Mouse (Mus musculus) urinary bladder, postnatal 25 days (tissue): ENCODE measurements around the gene Sparc.
A peak's percentile ranks its signal among the peaks of the same experiment; 100 is the strongest.
"Not testable (repeated sequence)": the region's sequence is repeated elsewhere in the genome, so short reads cannot be mapped to it uniquely, and the experiment has no call there.

Experiments used
- DNase-seq: peaks from one replicate; pipeline ENCODE4 v3.0.0; 2022; ENCODE audit warnings: low spot score

Gene Sparc

DNA sequence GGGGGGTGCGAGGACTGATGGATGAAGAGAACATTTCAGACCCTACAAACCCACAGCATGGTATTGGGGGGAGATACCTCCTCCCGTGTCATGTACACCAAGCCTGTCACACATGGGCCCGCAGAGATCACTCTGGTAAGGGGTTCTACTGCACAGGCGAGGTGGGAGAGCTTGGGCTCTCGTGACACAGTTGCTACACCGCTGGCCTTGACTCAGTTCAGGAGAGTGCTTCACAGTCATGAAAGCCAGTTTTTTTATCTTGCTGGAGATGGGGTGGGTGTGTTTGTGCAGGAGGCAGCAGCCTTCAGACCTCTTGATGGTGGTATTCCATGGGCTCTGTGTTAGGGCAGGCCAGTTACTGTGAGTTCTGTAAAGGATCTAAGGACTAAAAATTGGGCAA is 13.1 kb upstream of the Sparc start:
- DNase-seq: no peak

DNA sequence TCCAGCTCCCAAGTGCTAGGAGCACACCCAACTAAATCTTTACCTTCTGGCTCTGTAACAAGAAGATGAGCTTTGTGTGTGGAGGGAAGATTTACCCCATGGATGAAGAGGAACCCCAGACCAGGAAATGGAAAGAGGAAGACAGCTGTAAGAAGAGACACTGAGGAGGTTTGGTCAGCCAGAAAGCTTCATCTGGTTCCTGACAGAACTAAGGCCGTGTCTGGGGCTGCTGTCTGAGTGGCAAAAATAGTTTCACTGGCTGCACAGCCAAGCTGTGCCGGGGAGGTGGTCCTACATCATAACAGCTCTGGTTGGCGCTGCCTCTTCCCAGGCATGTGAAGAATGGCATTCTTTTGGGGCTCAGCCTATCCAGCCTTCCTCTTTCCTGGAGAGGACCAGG is 10.0 kb upstream of the Sparc start:
- no peak for DNase-seq

DNA sequence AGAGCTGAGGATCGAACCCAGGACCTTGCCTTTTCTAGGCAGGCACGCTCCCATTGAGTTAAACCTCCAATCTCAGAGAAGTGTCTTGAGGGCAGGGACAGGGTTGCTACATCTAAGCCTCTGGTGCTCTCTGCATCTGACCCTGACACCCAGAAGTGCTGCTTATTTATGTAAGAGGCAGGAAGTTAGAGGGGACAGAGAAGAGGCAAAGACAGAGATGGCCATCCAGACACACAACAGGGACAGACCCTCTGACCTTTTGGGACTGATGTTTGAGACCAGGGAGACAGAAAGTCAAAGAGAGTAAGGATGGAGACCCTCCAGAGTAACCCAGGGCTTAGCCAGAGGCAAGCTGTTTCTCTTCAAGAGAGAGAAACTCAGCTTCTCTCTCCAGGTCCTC is 7.0 kb upstream of the Sparc start:
- no peak for DNase-seq

DNA sequence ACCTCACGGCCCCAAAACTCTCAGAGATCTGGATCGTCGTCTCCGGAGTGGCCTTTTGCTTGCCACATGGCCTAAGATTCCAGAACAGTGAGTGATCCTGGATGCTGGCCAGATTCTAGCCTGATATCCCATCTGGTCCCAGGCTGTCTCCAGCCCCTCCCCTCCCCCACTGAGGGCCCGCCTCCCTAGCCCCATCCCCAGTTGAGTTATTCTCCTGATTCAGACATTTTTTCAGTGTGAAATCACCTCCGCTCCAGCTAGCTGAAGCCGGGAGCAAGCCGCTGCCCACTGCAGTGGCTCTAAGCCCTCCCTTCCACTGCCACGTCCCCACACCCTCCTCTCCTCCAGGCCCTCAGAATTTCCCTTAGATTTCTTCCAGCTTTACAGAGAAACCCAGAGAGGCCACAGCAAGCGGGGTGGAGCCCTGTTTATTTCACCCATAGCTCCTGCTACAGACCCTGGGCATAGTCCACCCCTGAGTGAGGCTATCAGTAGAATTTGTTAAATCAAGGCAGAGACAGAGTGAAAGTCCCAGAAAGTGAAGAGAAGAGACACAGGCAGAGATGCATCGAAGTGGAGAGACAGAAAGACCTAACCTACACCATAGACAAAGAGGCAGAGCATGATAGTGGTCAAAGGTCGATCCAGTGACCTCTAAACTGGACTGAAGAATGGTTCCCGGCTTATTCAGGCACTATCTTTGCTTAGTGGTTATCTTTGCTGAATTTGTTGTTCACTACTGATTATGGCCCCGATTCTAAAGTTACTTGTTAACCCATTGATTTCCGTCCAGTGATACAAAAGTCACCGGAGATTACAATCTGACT is 5.4 kb upstream of the Sparc start:
- DNase-seq: peak; percentile 87

DNA sequence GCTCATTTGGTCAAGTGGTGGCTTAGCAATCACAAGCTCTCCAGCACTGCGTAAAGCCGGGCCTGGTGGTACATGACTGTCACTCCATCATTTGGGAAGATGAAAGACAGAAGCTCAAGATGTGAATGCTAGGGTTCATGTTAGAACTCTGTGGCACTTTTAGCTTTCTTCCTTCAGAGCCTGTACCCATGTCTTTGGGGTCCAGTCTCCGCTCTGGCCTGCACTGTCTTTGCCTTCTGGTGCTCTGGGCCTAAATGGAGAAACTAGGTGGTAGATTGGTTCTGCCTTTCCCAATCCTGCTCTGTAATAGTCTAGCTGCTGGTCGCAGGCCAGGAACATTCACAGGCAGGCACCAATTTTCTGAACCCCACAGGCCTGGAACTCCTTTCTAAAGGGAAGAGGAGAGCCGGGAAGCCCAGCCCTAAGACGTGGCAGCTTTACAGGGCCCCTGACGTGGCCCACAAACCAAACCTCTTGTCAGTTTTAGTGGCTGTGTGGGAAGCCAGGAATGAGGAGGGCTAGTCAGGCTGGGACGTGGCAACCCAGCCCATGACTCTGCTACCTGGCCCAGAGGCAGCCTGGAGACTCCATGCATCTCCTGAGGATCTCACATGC is 1.9 kb upstream of the Sparc start:
- no peak for DNase-seq

DNA sequence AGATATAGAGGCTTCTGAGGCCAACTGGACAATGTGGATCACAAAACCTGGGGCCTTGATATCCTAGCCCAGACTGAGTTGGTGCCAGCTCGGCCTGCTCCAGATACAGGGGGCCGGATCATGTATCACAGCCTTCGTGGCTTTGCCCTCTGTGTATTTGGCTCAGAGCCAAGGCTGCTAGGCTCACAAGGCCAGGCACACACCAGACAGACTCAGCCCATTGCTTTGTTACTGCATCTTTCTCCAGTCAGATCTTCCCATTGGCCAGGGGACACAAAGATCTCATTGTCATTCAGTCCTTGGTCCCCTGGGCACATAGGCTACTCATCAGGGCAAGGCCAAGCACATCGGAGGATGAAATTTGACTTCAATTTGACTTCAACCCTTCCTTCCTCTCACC is 773 bp upstream of the Sparc start:
- DNase-seq: no peak

DNA sequence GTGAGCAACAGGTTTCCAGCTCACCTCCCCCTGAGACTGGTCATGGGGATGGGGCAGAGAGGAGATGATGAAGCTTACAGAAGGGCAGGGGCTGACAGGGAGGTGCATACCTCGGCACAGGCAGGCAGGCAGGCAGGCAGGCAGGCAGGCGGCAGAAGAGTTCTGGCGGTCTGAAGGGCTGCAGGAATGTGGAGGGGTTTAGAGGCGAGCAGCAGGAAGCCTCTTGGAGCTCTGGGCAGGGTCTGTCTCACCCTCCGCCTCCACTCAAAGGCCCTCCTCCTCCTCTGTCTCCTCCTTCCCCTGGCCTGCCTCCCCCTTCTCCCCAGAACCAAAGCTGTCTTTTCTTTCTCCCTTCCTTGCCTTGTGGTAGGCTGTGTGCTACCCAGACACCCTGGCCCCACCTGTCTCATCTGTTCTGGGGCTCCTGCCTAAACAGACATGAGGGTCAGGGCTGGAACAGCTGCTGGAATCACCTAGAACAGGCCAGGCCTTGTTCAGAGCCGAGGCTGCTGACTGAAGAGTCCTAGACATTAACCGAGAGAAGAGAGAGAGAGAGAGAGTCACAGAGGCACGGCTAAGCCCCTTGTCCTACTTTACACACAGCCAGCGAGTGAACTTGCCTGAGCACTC is 3.2 kb downstream of the Sparc start:
- peak; percentile 62 for DNase-seq

DNA sequence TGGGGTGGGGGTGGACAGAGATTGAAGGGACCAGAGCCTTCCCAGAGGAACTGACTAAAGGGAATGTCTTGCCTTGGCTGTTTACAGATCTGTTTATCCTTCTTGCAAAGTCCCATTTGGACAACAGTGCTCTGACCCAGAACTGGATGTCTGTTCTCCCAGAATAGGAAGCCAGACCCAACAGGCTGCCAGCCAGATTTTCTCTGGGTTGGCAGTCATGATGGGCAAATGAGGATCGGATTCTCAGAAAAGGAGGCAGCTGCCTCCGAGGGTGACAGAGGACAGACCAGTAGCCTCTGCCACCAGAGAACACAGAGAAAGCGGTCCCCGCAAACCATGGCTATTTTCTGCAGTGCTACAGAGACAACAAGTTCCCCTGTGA is 3.7 kb downstream of the Sparc start:
- DNase-seq: no peak

DNA sequence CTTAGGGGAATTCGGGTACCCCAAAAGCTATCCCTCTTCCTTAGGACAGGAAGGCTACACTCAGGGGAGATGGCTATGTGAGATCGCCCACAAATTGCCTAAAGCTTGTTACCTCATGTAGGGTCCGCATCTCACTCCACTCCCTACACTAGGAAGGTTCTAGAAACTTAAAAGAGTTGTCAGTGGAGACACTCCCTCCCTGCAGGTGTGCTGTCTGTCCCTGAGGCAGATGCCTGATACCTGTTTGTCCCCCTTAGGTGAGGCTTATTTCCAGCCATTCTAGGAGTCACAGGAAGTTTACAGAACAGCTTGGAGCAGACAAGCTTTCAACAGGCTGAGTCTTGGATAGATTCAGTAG is 4.3 kb downstream of the Sparc start:
- DNase-seq: no peak

DNA sequence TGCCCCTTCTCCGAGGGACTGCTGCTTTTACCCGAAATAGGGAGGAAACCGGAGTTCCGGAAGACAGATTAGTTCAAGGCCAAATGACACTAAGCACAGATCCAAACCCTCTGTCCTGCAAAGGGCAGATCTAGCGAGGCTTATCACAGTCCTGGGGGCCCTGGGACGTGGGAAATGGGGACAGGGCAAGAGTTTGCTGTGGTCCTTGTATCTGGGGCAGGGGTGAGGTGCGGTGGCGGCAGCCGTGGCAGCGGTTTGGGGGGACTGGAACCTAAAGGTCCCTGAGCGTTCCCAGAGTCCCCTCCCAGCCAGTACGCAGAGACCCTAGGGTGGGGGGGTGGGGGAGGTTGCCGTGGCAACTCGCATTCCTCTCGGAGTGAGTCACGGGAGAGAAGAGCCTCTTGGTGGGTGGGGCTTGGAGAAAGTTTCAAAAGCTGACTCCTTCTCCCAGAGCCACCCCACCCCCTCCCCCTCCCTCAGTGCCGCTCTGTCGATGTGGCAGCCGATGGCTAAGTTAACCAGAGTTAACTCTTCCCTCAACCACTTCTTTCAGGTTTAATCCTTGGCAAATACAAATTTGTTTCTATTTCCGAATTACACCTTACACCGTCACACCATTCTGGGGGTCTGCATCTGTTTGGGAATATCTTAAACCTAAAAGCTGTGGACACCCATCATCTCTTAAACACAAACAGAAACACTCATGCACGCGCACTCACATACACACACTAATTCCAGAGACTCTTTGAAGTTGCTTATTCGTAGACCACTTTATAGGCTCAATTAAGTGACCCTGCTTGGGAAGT is 4.9 kb downstream of the Sparc start:
- DNase-seq: peak; percentile 45

DNA sequence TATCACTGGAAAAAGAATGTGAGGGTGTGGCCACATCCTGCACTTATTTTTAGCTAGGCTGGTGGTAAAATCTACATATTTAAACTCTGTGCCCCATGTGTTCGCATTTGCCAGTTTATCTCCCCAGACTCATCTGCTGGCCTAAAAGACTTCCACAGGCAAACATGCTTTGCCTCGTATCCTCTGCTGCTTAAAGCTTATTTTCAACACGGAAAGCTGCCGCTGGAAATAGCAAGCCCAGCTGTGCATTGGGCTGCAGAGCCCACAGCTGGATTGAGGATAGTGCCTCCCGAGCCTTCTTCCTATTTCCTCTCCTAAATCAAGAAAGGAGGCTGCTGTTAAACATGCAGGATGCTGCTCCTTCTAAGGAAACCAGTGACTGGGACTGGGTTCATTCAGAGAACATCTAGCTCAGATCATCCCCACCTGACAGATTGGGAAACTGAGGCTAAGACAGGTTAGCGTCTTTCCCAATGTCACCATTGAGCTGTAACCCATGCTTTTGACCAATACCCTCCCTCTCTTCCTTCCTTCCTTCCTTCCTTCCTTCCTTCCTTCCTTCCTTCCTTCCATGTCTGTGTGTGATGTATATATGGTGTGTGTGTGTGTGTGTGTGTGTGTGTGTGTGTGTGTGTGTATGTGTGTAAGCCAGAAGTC is 6.2 kb downstream of the Sparc start:
- DNase-seq: no peak

DNA sequence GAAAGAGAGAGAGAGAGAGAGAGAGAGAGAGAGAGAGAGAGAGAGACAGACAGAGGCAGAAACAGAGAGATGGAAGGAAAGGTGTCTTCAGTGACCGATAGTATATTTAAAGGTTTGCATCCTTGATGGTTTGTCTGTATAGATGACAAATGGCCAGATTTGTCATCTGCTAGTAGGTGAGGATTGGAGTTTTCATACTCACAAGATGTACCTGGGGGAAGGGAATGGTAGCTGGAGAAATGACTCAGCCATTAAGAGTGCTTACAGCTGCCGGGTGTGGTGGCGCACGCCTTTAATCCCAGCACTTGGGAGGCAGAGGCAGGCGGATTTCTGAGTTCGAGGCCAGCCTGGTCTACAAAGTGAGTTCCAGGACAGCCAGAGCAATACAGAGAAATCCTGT is 7.3 kb downstream of the Sparc start:
- DNase-seq: not testable (repeated sequence)

DNA sequence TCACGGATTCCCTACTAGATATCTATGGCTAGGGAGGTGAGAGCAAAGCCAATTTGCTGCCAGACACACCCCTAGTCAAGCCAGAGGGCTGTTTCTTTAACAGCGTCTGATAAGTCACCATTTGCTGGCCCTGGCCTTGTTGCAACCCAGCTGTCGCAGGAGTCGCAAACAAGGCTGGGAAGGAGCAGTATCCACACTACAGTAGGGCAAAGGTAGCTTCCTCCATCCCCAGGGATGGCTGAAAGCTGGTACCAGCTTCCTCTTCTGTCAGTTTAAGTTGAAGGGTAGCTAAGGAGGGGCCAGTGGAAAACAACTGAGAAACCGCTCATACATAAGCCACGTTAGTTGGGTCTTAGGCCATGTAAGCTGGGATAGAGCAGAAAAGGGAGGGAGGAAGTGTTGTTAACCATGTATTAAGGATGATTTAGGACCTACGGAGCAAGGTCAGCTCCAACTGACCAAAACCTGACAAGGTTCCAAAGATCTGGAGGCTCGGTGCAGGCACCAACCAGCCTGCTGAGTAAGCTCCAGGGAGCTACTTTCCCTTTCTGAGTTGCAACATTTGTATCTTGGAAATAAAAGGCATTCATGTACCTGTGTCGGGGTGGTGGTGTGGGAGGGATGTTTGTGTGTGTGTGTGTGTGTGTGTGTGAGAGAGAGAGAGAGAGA is 7.8 kb downstream of the Sparc start:
- no peak for DNase-seq

DNA sequence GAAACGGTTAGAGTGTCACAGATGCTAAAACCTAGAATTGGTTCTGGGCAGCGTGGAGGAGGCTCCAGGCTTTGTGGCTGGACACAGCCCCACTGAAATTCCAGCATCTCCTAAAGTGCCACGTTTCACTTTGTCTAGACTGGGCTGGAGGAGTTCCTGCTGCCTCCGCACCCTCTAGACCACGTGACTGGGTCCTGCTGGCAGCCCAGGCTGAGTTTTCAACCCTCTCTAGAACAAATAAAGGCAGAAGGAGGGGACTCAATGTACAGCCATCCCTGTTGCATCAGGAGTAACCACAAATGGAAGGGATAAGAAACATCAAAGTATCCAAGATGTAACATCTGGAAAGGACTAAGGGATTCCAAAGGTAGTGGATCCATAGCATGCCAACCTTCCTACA is 8.7 kb downstream of the Sparc start:
- DNase-seq: peak; percentile 39

DNA sequence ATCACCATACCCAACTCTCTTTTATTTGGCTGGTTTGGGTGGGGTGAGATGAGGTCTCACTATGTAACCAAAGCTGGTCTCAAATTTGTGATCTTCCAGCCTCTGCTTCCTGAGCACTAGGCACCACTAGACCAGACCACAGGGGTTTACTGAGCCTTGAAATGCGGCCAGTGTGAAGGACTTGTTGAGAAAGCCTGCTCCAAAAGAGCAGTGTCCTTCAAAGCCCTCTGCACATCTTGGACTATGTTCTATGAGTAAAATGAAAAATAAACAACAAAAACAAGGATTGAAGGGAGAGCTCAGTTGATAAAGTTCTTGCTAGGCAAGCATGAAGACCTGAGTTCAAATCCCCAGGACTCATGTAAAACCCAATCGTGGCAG is 9.6 kb downstream of the Sparc start:
- no peak for DNase-seq

DNA sequence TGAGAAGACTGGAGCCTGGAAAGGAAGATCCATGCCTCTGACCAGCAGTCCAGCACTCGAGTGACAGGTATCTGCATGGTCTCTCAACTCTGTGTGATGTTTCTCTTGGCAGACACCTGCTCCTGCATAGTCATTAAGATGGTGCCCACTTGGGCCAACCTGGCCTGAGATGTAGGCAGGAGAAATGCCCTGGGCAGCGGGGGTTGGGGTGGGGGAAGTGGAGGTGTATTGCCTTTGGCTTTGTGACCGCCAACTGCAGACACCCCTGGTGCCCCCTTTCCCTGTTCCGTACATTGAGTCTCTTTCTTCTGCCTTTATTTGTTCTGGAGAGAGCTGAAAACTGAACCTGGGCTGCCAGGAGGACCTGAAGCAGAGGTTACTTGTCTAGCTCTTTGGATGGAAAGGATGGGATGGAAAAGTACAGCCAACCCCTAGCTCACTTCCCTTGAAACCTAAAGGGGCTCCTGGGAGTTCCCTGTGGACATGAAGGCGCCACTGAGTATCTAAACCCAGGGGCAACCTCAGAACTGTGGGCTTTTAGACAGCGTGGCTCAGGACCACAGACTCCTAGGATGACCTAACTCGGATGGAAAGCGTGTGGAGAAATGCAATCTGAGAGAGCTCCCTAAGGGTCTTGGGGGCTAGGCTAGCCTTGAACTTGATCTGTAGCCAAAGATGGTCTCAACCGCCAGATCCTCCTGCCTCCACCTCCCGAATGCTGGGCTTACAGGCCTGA is 10.1 kb downstream of the Sparc start:
- no peak for DNase-seq

DNA sequence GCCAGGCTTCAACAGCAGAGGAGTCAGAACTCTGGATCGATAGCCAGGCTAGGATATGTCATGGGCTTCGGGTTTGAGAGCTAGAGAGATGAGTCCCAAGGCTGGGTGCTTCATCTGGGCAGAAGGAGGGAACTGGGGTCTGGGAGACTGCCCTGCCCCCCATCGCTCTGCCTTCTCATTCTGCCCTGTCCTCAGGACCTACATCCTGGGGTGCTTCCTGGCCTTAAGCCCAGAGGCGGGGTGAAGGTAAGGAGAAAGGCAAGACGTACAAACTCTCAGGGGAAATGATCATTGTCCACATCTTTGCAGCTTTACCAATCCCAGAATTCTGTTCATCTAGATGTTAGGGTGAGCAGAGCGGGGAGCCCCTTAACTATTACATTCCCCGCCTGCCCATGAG is 10.9 kb downstream of the Sparc start:
- no peak for DNase-seq

DNA sequence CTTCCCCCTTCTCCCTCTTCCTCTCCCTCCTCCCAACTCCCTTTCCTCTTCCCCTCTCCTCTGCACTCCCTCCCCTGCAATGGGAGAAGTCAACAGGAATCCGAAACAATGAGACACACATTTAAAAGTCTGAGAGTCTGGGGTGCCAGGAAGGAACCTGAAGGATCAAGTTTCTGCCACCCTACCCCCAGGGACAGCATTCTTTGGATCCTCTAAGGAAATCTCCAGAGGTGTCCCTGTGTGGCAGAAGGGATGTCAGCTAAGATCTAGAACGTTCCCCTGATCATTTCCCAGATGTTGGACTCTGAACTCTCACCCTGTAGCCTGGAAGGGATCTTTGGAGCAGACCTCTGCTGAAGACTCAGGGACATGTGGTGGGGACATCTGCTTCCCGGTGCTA is 12.5 kb downstream of the Sparc start:
- DNase-seq: no peak

DNA sequence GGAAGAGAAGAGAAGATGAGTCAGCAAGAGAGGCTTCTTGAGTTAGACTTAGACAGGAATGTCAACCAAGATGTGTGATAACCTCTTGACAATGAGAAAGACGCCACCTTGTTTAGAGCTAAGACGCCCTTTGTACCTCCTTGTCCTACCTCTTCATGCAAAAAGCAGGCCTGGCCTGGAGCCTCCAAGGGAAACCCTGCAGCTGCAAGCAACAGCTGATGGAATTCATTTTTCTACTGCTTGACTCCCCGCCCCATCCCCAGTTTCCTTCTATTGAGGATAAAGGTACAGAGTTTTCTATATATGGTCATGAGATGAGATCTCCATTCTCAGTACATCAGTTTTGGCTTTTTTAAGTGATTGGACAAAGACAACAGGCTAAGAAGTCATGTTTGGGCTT is 13.0 kb downstream of the Sparc start:
- DNase-seq: no peak

DNA sequence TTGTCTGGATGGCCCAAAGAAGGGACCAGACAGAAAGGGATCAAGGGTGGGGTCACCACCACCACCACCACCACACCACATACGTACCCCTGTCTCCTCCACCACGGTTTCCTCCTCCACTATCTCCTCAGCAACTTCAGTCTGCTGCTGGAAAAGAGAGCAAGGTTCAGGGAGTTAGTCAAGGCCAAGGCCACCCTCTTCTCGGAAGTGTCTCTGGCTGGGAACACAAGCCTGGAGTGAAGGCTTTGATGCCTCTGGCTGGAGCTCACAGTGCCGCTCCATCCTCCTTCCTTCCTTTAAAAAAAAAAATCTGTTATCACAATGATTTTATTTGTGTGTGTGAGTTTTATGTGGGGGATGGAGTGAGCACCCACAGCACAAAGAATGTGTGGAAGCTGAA is 15.8 kb downstream of the Sparc start:
- no peak for DNase-seq
